ENCODE assay signal across 23 mouse cellular contexts in genomic region chr17:49839243-49839642, GRCm38 (mm10).
DNase-seq lines count a peak whose midpoint lies in the region; ATAC-seq lines count a peak whose summit lies in the region.
"Had no signal": no experiment of that assay in that cellular context is flagged by ENCODE, and none has a peak within 500 bp of the region (broad histone marks: within the 10 kb centered on the region; RNA-seq: fewer than 3 reads in every experiment).

No protein-coding gene starts in this region.

- 0 out of 2 replicates have a peak, but pooled peaks cover 2% of the 10 kb centered on the region for H3K4me1 ChIP-seq in embryonic facial prominence, embryonic 14.5 days (ENCODE audit: control insufficient read depth, insufficient read depth, low read length)
- H3K4me1 ChIP-seq in embryonic facial prominence, embryonic 10.5 days: peaks cover 7% of the 10 kb centered on the region; the same call in 1 of the 2 replicates
- no peaks in the 10 kb centered on the region; the same call in 1 of the 2 replicates for H3K4me1 ChIP-seq in limb, embryonic 15.5 days
- H3K4me1 ChIP-seq in hindbrain, embryonic 10.5 days (replicated peaks): no peaks in the 10 kb centered on the region
- H3K4me1 ChIP-seq: forebrain, embryonic 13.5 days; hindbrain, embryonic 12.5 days had no signal

- H3K9ac ChIP-seq in embryonic facial prominence, embryonic 14.5 days (ENCODE audit: low read depth, low read length): no peak overlapping the region
- no peak overlapping the region for H3K9ac ChIP-seq in limb, embryonic 15.5 days
- H3K9ac ChIP-seq: embryonic facial prominence, embryonic 13.5 days; forebrain, embryonic 13.5 days; forebrain, postnatal 0 days; heart, embryonic 12.5 days; hindbrain, embryonic 12.5 days had no signal

- H3K9me3 ChIP-seq in embryonic facial prominence, embryonic 14.5 days (ENCODE audit: control insufficient read depth, low read length): no peaks in the 10 kb centered on the region
- H3K9me3 ChIP-seq in embryonic facial prominence, embryonic 10.5 days: no peaks in the 10 kb centered on the region
- no peaks in the 10 kb centered on the region for H3K9me3 ChIP-seq in limb, embryonic 15.5 days
- no peaks in the 10 kb centered on the region for H3K9me3 ChIP-seq in hindbrain, embryonic 10.5 days
- H3K9me3 ChIP-seq: embryonic facial prominence, embryonic 13.5 days; forebrain, embryonic 13.5 days; heart, embryonic 12.5 days; hindbrain, embryonic 12.5 days had no signal

- 43% methylated on average over 3 of the region's 3 CpGs for WGBS in embryonic facial prominence, embryonic 14.5 days
- WGBS in embryonic facial prominence, embryonic 10.5 days: 60% methylated on average over 3 of the region's 3 CpGs
- WGBS in limb, embryonic 15.5 days: 60% methylated on average over 3 of the region's 3 CpGs
- 80% methylated on average over 3 of the region's 3 CpGs for WGBS in hindbrain, embryonic 10.5 days

- no peaks in the 10 kb centered on the region for H3K27me3 ChIP-seq in embryonic facial prominence, embryonic 14.5 days (replicated peaks; ENCODE audit: control insufficient read depth, insufficient read depth, low read length)
- H3K27me3 ChIP-seq in embryonic facial prominence, embryonic 10.5 days (replicated peaks; ENCODE audit: low read depth, poor library complexity, severe bottlenecking): no peaks in the 10 kb centered on the region
- no peaks in the 10 kb centered on the region for H3K27me3 ChIP-seq in limb, embryonic 15.5 days
- H3K27me3 ChIP-seq in hindbrain, embryonic 10.5 days (ENCODE audit: insufficient read depth, poor library complexity, severe bottlenecking): no peaks in the 10 kb centered on the region
- H3K27me3 ChIP-seq: embryonic facial prominence, embryonic 13.5 days; forebrain, embryonic 13.5 days; heart, embryonic 12.5 days; hindbrain, embryonic 12.5 days; Patski had no signal

- H3K36me3 ChIP-seq in embryonic facial prominence, embryonic 14.5 days (ENCODE audit: control insufficient read depth, insufficient read depth, low read length): no peaks in the 10 kb centered on the region
- H3K36me3 ChIP-seq in embryonic facial prominence, embryonic 10.5 days (replicated peaks): no peaks in the 10 kb centered on the region
- no peaks in the 10 kb centered on the region for H3K36me3 ChIP-seq in limb, embryonic 15.5 days
- H3K36me3 ChIP-seq in hindbrain, embryonic 10.5 days: no peaks in the 10 kb centered on the region
- H3K36me3 ChIP-seq: embryonic facial prominence, embryonic 13.5 days; G1E; heart, embryonic 12.5 days; hindbrain, embryonic 12.5 days had no signal

- ATAC-seq in embryonic facial prominence, embryonic 14.5 days (ENCODE audit: low read depth): no peak
- no peak for ATAC-seq in limb, embryonic 15.5 days (ENCODE audit: insufficient number of reproducible peaks, low FRiP score, low TSS enrichment, low read depth)
- ATAC-seq in activated CD4-positive, CD25-positive, alpha-beta regulatory T cell, adult 4 months: no peak
- ATAC-seq: forebrain, embryonic 13.5 days; forebrain, postnatal 0 days; hindbrain, embryonic 16.5 days; inflammation-experienced regulatory T-cells, adult 6 months; intestine, postnatal 0 days; Patski had no signal

- H3K27ac ChIP-seq in embryonic facial prominence, embryonic 14.5 days (replicated peaks; ENCODE audit: low read depth, low read length): no peak overlapping the region; the same call in 1 of the 2 replicates
- H3K27ac ChIP-seq in embryonic facial prominence, embryonic 10.5 days (replicated peaks): no peak overlapping the region
- peak overlapping the region; percentile 4; the same call in 1 of the 2 replicates for H3K27ac ChIP-seq in limb, embryonic 15.5 days
- no peak overlapping the region for H3K27ac ChIP-seq in hindbrain, embryonic 10.5 days
- H3K27ac ChIP-seq: forebrain, embryonic 13.5 days; gastrocnemius, adult 2 months; hindbrain, embryonic 12.5 days had no signal

- no peak overlapping the region for H3K4me2 ChIP-seq in embryonic facial prominence, embryonic 14.5 days (ENCODE audit: low read depth, low read length)
- H3K4me2 ChIP-seq in limb, embryonic 15.5 days: no peak overlapping the region
- H3K4me2 ChIP-seq: embryonic facial prominence, embryonic 13.5 days; forebrain, embryonic 13.5 days; heart, embryonic 12.5 days; hindbrain, embryonic 12.5 days had no signal

- DNase-seq in embryonic facial prominence, embryonic 14.5 days (ENCODE audit: low spot score): peak; percentile 23
- no peak for DNase-seq in embryonic facial prominence, embryonic 10.5 days (ENCODE audit: low spot score)
- DNase-seq in 3T3-L1 (ENCODE audit: low read depth, low spot score): peak; percentile 68
- peak; percentile 19 for DNase-seq in adipocyte (ENCODE audit: low spot score)
- no peak for DNase-seq in hindbrain, embryonic 10.5 days (ENCODE audit: low spot score)
- DNase-seq: adrenal gland, postnatal 10 days; cerebellum, adult 11-12 months; cerebellum, adult 9-10 months; cerebellum, postnatal 25 days; forebrain, postnatal 0 days; gastrocnemius, adult 2 months; gastrocnemius, postnatal 25 days had no signal

- no peak overlapping the region for H3K4me3 ChIP-seq in embryonic facial prominence, embryonic 14.5 days (ENCODE audit: low read depth, low read length)
- H3K4me3 ChIP-seq in embryonic facial prominence, embryonic 10.5 days: no peak overlapping the region
- no peak overlapping the region for H3K4me3 ChIP-seq in limb, embryonic 15.5 days
- H3K4me3 ChIP-seq in hindbrain, embryonic 10.5 days: no peak overlapping the region
- H3K4me3 ChIP-seq: embryonic facial prominence, embryonic 13.5 days; forebrain, embryonic 13.5 days; gastrocnemius, adult 2 months; heart, embryonic 12.5 days; hindbrain, embryonic 12.5 days had no signal

Comparison
In these comparisons a context has a peak if more than half of its experiments do, and no peak if none do; other contexts are left out.
1. DNase-seq: peak in embryonic facial prominence, embryonic 14.5 days (single experiment), 3T3-L1 (single experiment) and adipocyte (single experiment); none in embryonic facial prominence, embryonic 10.5 days (single experiment) and hindbrain, embryonic 10.5 days (single experiment).